Mouse (Mus musculus) olfactory bulb, adult 2 months (tissue): ENCODE measurements around the gene Gpr12.

Experiments
- CTCF ChIP-seq: fragments of 200-500 bp; IDR thresholded peaks from 2 replicates; pipeline ENCODE4 v1.5.1; 2012; ENCODE audit warnings: low read depth, mild to moderate bottlenecking, low read length, moderate library complexity; ENCODE audit not compliant: insufficient read depth
- POLR2A ChIP-seq: fragments of 200-500 bp; IDR thresholded peaks from 2 replicates; pipeline ENCODE4 v1.6.1; 2012; ENCODE audit warnings: mild to moderate bottlenecking, low read depth, low read length, moderate library complexity; ENCODE audit not compliant: insufficient read depth

GRCm38 (mm10) chr5:146584156-146584477, 922 bp downstream of the Gpr12 start:
- TF ChIP-seq CTCF (no peak), POLR2A (no peak)
